Mouse (Mus musculus): Measurements from ENCODE around the gene Dand5. TPM values are rescaled to one million over a fixed set of nuclear protein-coding genes. Genes with fewer than 3 reads are reported as not detected.
A peak's percentile ranks its signal among the peaks of the same experiment; 100 is the strongest.

The Dand5 gene
- total RNA-seq, 4 experiments from 2014 or later, result 8.4 to 9.7 (median 8.9) TPM

DNA sequence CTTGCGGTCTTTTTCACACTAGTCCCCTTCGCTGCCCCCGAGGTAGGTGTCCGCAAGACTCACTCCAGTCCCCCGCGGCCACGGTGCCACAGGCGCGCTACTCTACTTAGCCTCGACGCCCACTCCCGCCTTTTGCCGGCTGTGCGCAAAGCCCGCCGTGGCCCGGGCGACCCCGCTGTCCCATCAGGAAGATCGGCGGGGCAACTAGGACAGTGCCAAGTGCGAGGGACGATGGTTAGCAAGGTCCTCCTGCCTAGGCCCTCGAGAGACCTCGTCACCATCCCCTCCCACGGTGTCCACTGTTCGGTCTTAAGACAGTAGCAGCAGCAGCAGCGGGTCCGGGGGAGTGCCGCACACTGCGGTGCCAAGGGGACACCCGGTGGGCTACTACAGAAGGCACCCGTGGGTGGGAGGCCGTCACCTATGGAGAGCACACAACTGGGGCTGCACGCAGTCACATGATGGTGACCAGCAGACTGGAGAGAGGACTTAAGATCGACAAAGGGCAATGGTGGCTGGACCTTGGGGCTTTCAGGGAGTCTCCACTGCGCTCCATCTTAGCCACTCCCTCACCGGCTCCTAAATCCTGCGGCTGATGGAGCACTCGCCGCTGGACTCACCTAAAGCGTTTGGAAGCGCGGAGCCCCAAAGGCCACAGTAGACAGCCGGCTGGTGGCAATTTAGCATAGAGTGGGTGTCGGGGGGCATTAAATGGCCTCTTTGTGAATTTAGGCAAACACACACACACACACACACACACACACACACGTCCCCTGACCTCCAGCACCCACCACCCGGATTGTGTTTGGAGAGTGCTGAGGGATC is 37.7 kb downstream of the Dand5 start:
- DNase-seq (ENCODE audit: low spot score in 2 of 2), result no peak

DNA sequence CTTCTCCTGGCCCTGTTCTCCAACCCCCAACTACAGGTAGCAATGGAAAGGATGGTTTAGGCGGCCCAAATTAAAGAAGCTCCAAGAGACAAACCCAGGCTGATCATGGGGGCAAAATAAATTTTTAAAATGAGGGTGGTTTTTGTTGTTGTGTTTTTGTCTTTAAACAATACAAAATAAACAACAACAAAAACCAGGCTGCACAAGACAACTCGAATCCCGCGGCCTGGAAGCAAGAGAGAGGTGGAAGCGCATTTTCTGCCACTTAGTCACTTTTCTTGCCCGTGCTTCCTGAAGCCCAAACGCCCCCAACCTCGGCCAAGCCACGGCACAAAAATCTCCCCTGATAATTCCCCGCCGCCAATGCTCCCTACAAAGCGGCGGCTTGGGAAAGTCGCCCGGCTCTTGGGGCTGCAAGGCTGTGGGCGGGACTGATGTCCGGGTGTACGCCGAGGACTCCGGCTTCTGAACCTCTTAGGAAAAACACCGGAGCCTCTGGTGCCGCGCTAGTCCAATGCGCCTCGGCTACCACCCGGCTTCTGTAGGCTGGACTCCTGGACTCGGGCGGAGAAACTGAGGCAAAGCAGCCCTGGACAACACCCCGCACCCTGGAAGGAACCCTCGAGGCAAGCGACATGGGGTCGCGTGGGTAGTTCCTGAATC is 38.6 kb downstream of the Dand5 start:
- DNase-seq (ENCODE audit: low spot score in 2 of 2), result no peak

GRCm38 (mm10) chr8:84783198-84783918 is 39.3 kb downstream of the Dand5 start:
- DNase-seq (ENCODE audit: low spot score in 2 of 2), result no peak

GRCm38 (mm10) chr8:84782680-84783079 is 39.9 kb downstream of the Dand5 start:
- no peak for DNase-seq (ENCODE audit: low spot score in 2 of 2)

DNA sequence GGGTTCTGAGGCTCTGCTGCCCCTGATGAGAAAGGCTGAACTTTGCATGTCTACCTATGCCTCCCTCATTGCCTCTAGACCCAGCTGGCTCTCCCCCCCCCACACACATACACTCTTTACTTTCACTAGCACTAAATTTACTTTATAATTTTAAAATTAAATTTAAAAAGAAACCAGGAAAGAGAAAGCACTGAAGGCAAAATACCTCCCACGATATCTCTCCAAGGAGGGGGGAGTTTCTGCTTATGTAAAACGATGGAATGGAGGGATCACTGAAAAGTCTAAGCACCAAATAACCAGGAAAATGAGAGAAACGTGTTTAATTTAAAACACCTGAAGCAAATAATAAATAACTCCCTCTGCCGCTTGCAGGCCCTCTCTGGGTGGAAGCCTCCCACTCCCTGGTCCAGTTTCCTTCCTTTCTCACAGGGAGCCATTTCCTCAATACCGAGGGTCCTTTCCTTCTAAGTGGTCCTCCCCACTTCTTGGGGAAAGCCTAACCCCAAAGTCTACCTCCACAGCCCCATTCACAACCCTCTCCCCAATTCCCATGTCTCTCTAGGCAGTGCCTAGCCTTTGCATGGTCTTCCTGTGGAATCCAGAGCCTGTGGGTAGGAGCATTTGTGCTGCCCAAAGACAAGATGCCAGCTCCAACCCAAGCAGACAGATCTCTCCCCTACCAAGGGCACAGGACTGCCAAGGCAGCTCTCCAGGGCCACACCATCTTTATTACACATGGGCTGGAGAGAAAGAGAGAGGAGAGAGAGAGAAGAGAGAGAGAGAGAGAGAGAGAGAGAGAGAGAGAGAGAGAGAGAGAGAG is 40.7 kb downstream of the Dand5 start:
- no peak for DNase-seq (ENCODE audit: low spot score in 2 of 2)

DNA sequence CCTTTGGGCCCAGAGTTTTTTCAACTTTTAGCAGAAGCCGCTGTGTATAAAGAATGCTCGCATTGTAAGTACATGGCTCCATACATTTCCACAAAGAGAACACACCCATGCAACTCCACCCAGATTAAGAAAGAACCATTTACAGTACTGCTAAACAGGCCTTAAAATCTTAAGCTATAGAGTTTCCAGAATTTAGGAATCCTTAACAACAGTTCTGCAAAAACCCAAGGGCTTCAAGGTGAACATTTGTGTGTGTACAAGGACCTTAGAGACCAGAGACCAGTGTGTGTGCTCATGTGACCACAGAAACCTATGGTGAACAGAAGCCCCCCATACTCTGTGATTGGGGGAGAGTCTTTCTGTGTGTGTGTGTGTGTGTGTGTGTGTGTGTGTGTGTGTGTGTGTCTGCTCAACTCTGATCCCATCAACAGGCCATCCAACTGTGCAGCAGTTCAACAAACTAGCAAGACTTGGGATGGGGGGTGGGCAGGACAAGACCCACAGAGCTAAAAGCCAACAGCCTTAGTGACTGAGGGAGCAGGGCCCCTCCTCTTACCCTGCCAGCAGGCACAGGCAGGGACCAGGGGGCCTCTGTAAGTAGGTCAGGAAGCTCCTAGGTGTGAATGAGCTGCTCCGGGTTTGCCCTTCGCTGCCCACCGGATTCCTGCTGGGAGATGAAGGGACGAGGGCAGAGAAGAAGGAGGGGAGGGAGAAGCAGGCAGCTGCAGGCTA is 41.5 kb downstream of the Dand5 start:
- DNase-seq (ENCODE audit: low spot score in 2 of 2), result no peak

DNA sequence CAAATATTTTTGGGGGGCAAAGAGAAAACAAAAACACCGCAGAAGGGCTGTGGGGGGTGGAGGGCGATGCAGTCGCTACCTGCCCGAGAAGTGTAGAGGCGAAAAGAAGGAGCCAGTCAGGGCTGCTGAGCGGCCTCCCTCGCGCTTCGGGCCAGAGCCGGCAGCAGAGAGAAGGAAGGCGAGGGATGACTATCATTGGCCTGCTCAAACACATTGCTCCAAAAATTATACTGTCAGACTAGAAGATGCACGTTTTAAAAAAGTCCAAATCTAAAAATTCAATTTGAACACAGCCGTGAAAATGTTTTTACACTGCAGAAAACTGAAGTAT is 42.4 kb downstream of the Dand5 start:
- no peak for DNase-seq (ENCODE audit: low spot score in 2 of 2)

DNA sequence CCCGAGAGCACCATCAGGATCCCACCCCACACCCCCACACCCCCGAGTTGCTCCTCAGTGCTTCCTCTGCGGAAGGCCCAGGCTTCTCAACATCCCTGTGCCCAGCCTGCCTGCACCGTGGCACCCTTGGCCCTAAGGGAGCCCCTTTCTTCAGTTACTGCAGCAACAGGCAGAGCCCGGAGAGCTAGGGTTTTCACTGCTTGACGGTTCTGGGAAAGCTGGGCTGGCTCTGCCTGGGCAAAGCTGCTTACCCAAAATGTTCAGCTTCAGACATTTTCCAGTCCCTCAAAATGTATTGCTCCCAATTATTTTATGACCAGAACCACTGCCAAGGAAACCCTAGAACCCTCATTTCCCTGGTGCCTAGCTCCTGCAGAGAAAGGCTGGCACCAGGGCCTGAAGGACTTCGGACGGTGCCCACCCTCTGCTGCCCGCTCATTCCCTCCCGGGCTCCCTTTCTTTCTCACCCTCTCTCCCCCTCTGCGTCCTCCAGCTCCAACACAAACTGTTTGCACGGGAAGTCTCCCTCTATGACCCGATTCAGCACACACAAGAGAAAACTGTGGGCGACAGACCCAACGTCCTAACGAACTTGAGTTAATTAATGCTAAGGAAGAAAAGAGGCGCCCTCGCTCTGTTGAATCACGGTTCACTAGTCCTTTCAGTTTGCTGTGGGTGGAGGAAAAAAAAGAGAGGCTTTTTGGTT is 43.0 kb downstream of the Dand5 start:
- DNase-seq (ENCODE audit: low spot score in 2 of 2), result no peak

- DNase-seq (ENCODE audit: low spot score in 2 of 2), result no peak
These were observed 43.8 kb downstream of the Dand5 start for GRCm38 (mm10) chr8:84778638-84779380.

GRCm38 (mm10) chr8:84777899-84778637 is 44.6 kb downstream of the Dand5 start:
- no peak for DNase-seq (ENCODE audit: low spot score in 2 of 2)

- no peak for DNase-seq (ENCODE audit: low spot score in 2 of 2)
These were observed 46.1 kb downstream of the Dand5 start for GRCm38 (mm10) chr8:84776569-84776968.

- DNase-seq (ENCODE audit: low spot score in 2 of 2), result no peak
These were observed 47.0 kb downstream of the Dand5 start for GRCm38 (mm10) chr8:84775621-84776113.

- peak in 1 of 2 experiments; percentile 82 for DNase-seq (ENCODE audit: low spot score in 2 of 2)
These were observed 47.5 kb downstream of the Dand5 start for GRCm38 (mm10) chr8:84775105-84775591.

DNA sequence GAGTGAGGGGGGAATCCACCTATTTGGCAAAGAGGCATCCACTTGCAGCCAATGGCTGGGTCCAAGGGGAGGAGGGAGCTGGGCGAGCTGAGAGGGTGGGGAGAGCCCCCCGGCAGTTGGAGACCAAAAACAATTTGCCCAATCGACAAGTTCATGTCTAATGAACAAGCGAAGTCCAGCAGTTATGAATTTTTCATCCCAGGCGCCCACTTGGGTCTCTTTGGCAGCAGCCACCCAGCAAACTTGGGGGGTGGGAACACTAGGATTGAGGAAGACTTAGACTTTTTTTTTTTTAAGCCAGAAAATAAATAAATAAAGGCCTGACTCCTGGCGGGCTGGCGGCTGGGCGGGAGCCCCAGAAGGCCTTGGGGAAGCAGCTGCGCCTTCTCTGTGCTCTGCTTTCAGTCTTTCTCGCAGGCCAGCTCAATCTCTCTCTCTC is 48.1 kb downstream of the Dand5 start:
- DNase-seq (ENCODE audit: low spot score in 2 of 2), result peak in 1 of 2 experiments; percentile 71

DNA sequence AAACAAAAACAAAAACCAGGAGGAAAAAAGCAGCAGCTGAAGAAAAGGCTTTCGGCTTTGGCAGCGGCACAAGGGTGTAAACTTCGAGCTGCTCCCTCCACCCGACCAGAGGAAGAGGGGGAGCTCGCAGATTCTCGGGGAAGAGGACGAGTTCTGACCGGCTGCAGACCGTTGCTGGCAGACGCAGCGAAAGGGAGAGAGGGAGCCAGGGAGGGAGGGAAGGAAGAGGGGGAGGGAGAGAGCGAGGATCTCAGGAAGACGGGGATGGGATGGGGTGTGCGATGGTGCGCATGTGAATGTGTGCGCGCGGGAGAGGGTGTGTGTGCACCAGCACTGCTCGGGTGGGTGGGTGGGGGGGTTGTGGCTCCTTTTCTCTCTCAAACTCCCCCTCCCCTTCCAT is 48.8 kb downstream of the Dand5 start:
- DNase-seq (ENCODE audit: low spot score in 2 of 2), result peak in 1 of 2 experiments; percentile 88

DNA sequence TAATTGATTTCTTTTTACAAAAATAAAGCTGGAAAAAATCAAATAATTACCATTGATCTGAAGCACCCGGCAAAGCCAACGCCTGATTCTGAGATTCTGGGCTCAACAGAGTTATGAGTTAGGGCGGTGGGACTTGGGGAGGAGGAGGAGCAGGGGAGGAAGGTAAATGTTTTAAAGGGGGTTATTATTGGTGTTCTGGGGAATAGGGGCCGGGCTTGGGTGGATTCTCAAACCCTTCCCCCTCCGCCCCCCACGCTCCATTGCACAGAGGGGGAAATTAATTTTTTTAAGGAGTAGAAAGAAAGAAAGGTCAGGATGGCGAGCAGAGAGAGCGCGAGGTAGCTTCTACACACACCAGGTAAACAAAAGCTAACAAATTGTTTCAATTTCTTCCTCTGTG is 49.3 kb downstream of the Dand5 start:
- no peak for DNase-seq (ENCODE audit: low spot score in 2 of 2)

- DNase-seq (ENCODE audit: low spot score in 2 of 2), result no peak
These were observed 50.0 kb downstream of the Dand5 start for GRCm38 (mm10) chr8:84772628-84773027.

GRCm38 (mm10) chr8:84771941-84772378 is 50.7 kb downstream of the Dand5 start:
- DNase-seq (ENCODE audit: low spot score in 2 of 2), result no peak

Measured in left cerebral cortex, adult 8-10 months (tissue).